Mouse (Mus musculus): ENCODE measurements around the gene Ddx60. TPM values are rescaled to one million over a fixed set of nuclear protein-coding genes. Genes with fewer than 3 reads are reported as not detected.

Gene Ddx60
- 0.58 and 0.92 TPM in 2 replicates for polyA plus RNA-seq (2015; fragmentation: Nextera tagmentation; extraction: Ambion mirVana)

GRCm38 (mm10) chr8:61927777-61928494 is at the start of gene Ddx60:
Gene Ddx60, plus strand, starts transcription at chr8:61928087.
- peaks cover 5% of the 10 kb centered on the region; the same call in 1 of the 2 replicates for H3K4me1 ChIP-seq
- no peaks in the 10 kb centered on the region for H3K36me3 ChIP-seq
- H3K9me3 ChIP-seq: no peaks in the 10 kb centered on the region
- H3K9ac ChIP-seq: peak within 1 kb of the TSS; percentile 33; the same call in 1 of the 2 replicates
- H3K4me2 ChIP-seq: peak within 1 kb of the TSS; percentile 72
- H3K27ac ChIP-seq: no peak within 1 kb of the TSS
- peak within 1 kb of the TSS; percentile 48 for H3K4me3 ChIP-seq
- no peak for ATAC-seq (ENCODE audit: insufficient number of reproducible peaks, low FRiP score, low TSS enrichment, low read depth)
- H3K27me3 ChIP-seq: no peaks in the 10 kb centered on the region
- 9% methylated on average over 22 of the region's 22 CpGs for WGBS

- 58% methylated on average over 2 of the region's 2 CpGs for WGBS
- Histone ChIP-seq H3K9ac (no peak overlapping the region), H3K27ac (no peak overlapping the region), H3K4me2 (no peak overlapping the region), H3K36me3 (no peaks in the 10 kb centered on the region), H3K4me3 (no peak overlapping the region), H3K4me1 (no peaks in the 10 kb centered on the region), H3K9me3 (no peaks in the 10 kb centered on the region), H3K27me3 (no peaks in the 10 kb centered on the region)
- no peak for ATAC-seq (ENCODE audit: insufficient number of reproducible peaks, low FRiP score, low TSS enrichment, low read depth)
These were observed 33.8 kb upstream of the Ddx60 start for GRCm38 (mm10) chr8:61894062-61894461.

- ATAC-seq (ENCODE audit: insufficient number of reproducible peaks, low FRiP score, low TSS enrichment, low read depth): no peak
- Histone ChIP-seq H3K27ac (no peak overlapping the region), H3K4me1 (no peaks in the 10 kb centered on the region), H3K9me3 (no peaks in the 10 kb centered on the region), H3K4me3 (no peak overlapping the region), H3K27me3 (no peaks in the 10 kb centered on the region), H3K9ac (no peak overlapping the region), H3K36me3 (no peaks in the 10 kb centered on the region), H3K4me2 (no peak overlapping the region)
- WGBS: 82% methylated on average over 1 of the region's 1 CpGs
These were observed 31.1 kb upstream of the Ddx60 start for GRCm38 (mm10) chr8:61896742-61897141.

- Histone ChIP-seq H3K36me3 (no peaks in the 10 kb centered on the region), H3K27ac (no peak overlapping the region), H3K4me2 (no peak overlapping the region), H3K9ac (no peak overlapping the region), H3K4me1 (no peaks in the 10 kb centered on the region), H3K27me3 (no peaks in the 10 kb centered on the region), H3K4me3 (no peak overlapping the region), H3K9me3 (no peaks in the 10 kb centered on the region)
- no peak for ATAC-seq (ENCODE audit: insufficient number of reproducible peaks, low FRiP score, low TSS enrichment, low read depth)
- WGBS: 81% methylated on average over 1 of the region's 1 CpGs
These were observed 30.5 kb upstream of the Ddx60 start for GRCm38 (mm10) chr8:61897402-61897801.

- Histone ChIP-seq H3K9me3 (no peaks in the 10 kb centered on the region), H3K4me1 (no peaks in the 10 kb centered on the region), H3K27ac (no peak overlapping the region), H3K27me3 (no peaks in the 10 kb centered on the region), H3K4me2 (no peak overlapping the region), H3K36me3 (no peaks in the 10 kb centered on the region), H3K4me3 (no peak overlapping the region), H3K9ac (no peak overlapping the region)
- WGBS: 72% methylated on average over 6 of the region's 6 CpGs
- no peak for ATAC-seq (ENCODE audit: insufficient number of reproducible peaks, low FRiP score, low TSS enrichment, low read depth)
These were observed 26.7 kb upstream of the Ddx60 start for GRCm38 (mm10) chr8:61901028-61901717.

GRCm38 (mm10) chr8:61902521-61902920 is 25.4 kb upstream of the Ddx60 start, which contains the start of gene Palld:
Gene Palld, minus strand, starts transcription at chr8:61902690.
- H3K27ac ChIP-seq: no peak within 1 kb of the TSS
- 66% methylated on average over 5 of the region's 5 CpGs for WGBS
- H3K9ac ChIP-seq: no peak within 1 kb of the TSS
- no peaks in the 10 kb centered on the region for H3K9me3 ChIP-seq
- no peak within 1 kb of the TSS for H3K4me3 ChIP-seq
- no peaks in the 10 kb centered on the region for H3K27me3 ChIP-seq
- no peaks in the 10 kb centered on the region for H3K4me1 ChIP-seq
- ATAC-seq (ENCODE audit: insufficient number of reproducible peaks, low FRiP score, low TSS enrichment, low read depth): no peak
- no peak within 1 kb of the TSS for H3K4me2 ChIP-seq
- no peaks in the 10 kb centered on the region for H3K36me3 ChIP-seq

GRCm38 (mm10) chr8:61908303-61909215 is 19.3 kb upstream of the Ddx60 start:
- no peak overlapping the region for H3K27ac ChIP-seq
- H3K27me3 ChIP-seq: no peaks in the 10 kb centered on the region
- H3K4me2 ChIP-seq: peak overlapping the region; percentile 4; the same call in 1 of the 2 replicates
- WGBS: 49% methylated on average over 13 of the region's 13 CpGs
- ATAC-seq (ENCODE audit: insufficient number of reproducible peaks, low FRiP score, low TSS enrichment, low read depth): peak; percentile 84
- H3K9me3 ChIP-seq: no peaks in the 10 kb centered on the region
- no peak overlapping the region for H3K4me3 ChIP-seq
- H3K9ac ChIP-seq: no peak overlapping the region
- H3K36me3 ChIP-seq: no peaks in the 10 kb centered on the region
- peaks cover 4% of the 10 kb centered on the region; the same call in 1 of the 2 replicates for H3K4me1 ChIP-seq

- Histone ChIP-seq H3K4me2 (no peak overlapping the region), H3K4me1 (peaks cover 4% of the 10 kb centered on the region; the same call in 1 of the 2 replicates), H3K27ac (no peak overlapping the region), H3K9me3 (no peaks in the 10 kb centered on the region), H3K27me3 (no peaks in the 10 kb centered on the region), H3K9ac (no peak overlapping the region), H3K36me3 (no peaks in the 10 kb centered on the region), H3K4me3 (no peak overlapping the region)
- 89% methylated on average over 3 of the region's 3 CpGs for WGBS
- no peak for ATAC-seq (ENCODE audit: insufficient number of reproducible peaks, low FRiP score, low TSS enrichment, low read depth)
These were observed 18.6 kb upstream of the Ddx60 start for GRCm38 (mm10) chr8:61909313-61909712.

GRCm38 (mm10) chr8:61912817-61913216 is 15.1 kb upstream of the Ddx60 start:
- H3K36me3 ChIP-seq: no peaks in the 10 kb centered on the region
- H3K27ac ChIP-seq: no peak overlapping the region
- H3K9me3 ChIP-seq: no peaks in the 10 kb centered on the region
- ATAC-seq (ENCODE audit: insufficient number of reproducible peaks, low FRiP score, low TSS enrichment, low read depth): no peak
- no peaks in the 10 kb centered on the region for H3K27me3 ChIP-seq
- H3K9ac ChIP-seq: no peak overlapping the region
- no peak overlapping the region for H3K4me3 ChIP-seq
- 85% methylated on average over 5 of the region's 5 CpGs for WGBS
- H3K4me1 ChIP-seq: peaks cover 4% of the 10 kb centered on the region; the same call in 1 of the 2 replicates
- no peak overlapping the region for H3K4me2 ChIP-seq

GRCm38 (mm10) chr8:61913957-61914356 is 13.9 kb upstream of the Ddx60 start:
- 76% methylated on average over 9 of the region's 9 CpGs for WGBS
- Histone ChIP-seq H3K4me1 (no peaks in the 10 kb centered on the region), H3K9me3 (no peaks in the 10 kb centered on the region), H3K4me3 (no peak overlapping the region), H3K4me2 (no peak overlapping the region), H3K36me3 (no peaks in the 10 kb centered on the region), H3K27ac (no peak overlapping the region), H3K9ac (no peak overlapping the region), H3K27me3 (no peaks in the 10 kb centered on the region)
- ATAC-seq (ENCODE audit: insufficient number of reproducible peaks, low FRiP score, low TSS enrichment, low read depth): no peak

GRCm38 (mm10) chr8:61917287-61917686 is 10.6 kb upstream of the Ddx60 start:
- 78% methylated on average over 4 of the region's 4 CpGs for WGBS
- Histone ChIP-seq H3K4me2 (no peak overlapping the region), H3K9me3 (no peaks in the 10 kb centered on the region), H3K27ac (no peak overlapping the region), H3K36me3 (no peaks in the 10 kb centered on the region), H3K27me3 (no peaks in the 10 kb centered on the region), H3K4me1 (no peaks in the 10 kb centered on the region), H3K9ac (no peak overlapping the region), H3K4me3 (no peak overlapping the region)
- no peak for ATAC-seq (ENCODE audit: insufficient number of reproducible peaks, low FRiP score, low TSS enrichment, low read depth)
